In the genomic region with DNA sequence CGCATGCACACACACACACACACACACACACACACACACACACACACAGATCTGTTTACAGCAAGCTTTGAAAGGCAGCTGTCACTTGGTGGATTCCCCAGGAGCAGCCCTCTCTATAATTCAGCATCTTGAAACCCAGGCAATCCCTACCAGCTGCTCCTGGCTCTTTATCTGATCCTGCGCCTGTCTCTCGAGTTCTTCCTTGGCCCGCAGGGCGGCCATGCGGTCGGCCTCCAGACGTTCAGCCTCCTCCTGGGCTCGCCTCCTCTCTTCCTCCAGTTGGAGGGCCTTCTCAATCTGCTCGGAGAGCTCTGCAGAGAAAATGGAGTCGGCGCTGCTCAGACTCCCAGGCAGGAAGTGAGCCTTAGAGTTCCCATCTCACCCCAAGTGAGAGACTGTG, we compare ENCODE assay signal across 10 mouse cellular contexts. TPM values are rescaled to one million over a fixed set of nuclear protein-coding genes. Genes with fewer than 3 reads are reported as not detected.
DNase-seq lines count a peak whose midpoint lies in the region; ATAC-seq lines count a peak whose summit lies in the region.
"Had no signal": no experiment of that assay in that cellular context is flagged by ENCODE, and none has a peak within 500 bp of the region (broad histone marks: within the 10 kb centered on the region; RNA-seq: fewer than 3 reads in every experiment).

No protein-coding gene starts in this region.

- no peak for ATAC-seq in hindbrain, embryonic 13.5 days (ENCODE audit: low FRiP score)
- ATAC-seq in hindbrain, embryonic 16.5 days = no peak
- ATAC-seq in neural tube, embryonic 13.5 days (ENCODE audit: low read depth) = no peak
- ATAC-seq in forebrain, embryonic 12.5 days (ENCODE audit: low FRiP score) = no peak
- ATAC-seq in erythroblast, adult 5-6 weeks (replicated peaks; ENCODE audit: low FRiP score, poor library complexity, severe bottlenecking) = no peak

- DNase-seq in neural tube, embryonic 10.5 days (ENCODE audit: extremely low spot score, low spot score) = no peak
- DNase-seq in layer of hippocampus, adult 9-11 months = peak; percentile 42
- DNase-seq: heart, adult 2 months; kidney, adult 11 months; lung, adult 18-20 months had no signal

- peak overlapping the region; percentile 70 for H3K27ac ChIP-seq in hindbrain, embryonic 13.5 days
- H3K27ac ChIP-seq in hindbrain, embryonic 16.5 days (ENCODE audit: low read depth, low read length) = no peak overlapping the region
- H3K27ac ChIP-seq in neural tube, embryonic 13.5 days (replicated peaks) = peak overlapping the region; percentile 67; the same call in 1 of the 2 replicates
- H3K27ac ChIP-seq in forebrain, embryonic 12.5 days = peak overlapping the region; percentile 15
- H3K27ac ChIP-seq: heart, adult 2 months had no signal

- 80% methylated on average over 12 of the region's 12 CpGs for WGBS in hindbrain, embryonic 13.5 days
- WGBS in hindbrain, embryonic 16.5 days = 66% methylated on average over 12 of the region's 12 CpGs
- WGBS in neural tube, embryonic 13.5 days = 81% methylated on average over 11 of the region's 12 CpGs
- WGBS in forebrain, embryonic 12.5 days = 88% methylated on average over 12 of the region's 12 CpGs

- H3K4me3 ChIP-seq in hindbrain, embryonic 13.5 days = no peak overlapping the region
- H3K4me3 ChIP-seq in hindbrain, embryonic 16.5 days (ENCODE audit: low read length) = no peak overlapping the region
- no peak overlapping the region for H3K4me3 ChIP-seq in neural tube, embryonic 13.5 days
- H3K4me3 ChIP-seq in forebrain, embryonic 12.5 days (replicated peaks) = no peak overlapping the region
- H3K4me3 ChIP-seq: heart, adult 2 months had no signal

- no peaks in the 10 kb centered on the region for H3K9me3 ChIP-seq in hindbrain, embryonic 13.5 days
- no peaks in the 10 kb centered on the region for H3K9me3 ChIP-seq in hindbrain, embryonic 16.5 days (ENCODE audit: control insufficient read depth, low read length)
- no peaks in the 10 kb centered on the region for H3K9me3 ChIP-seq in neural tube, embryonic 13.5 days
- no peaks in the 10 kb centered on the region for H3K9me3 ChIP-seq in forebrain, embryonic 12.5 days

- H3K27me3 ChIP-seq in hindbrain, embryonic 13.5 days = no peaks in the 10 kb centered on the region
- no peaks in the 10 kb centered on the region for H3K27me3 ChIP-seq in hindbrain, embryonic 16.5 days (replicated peaks; ENCODE audit: control insufficient read depth, insufficient read depth, low read length)
- no peaks in the 10 kb centered on the region for H3K27me3 ChIP-seq in neural tube, embryonic 13.5 days
- H3K27me3 ChIP-seq in forebrain, embryonic 12.5 days = no peaks in the 10 kb centered on the region

- no peak overlapping the region for H3K9ac ChIP-seq in hindbrain, embryonic 13.5 days
- H3K9ac ChIP-seq in hindbrain, embryonic 16.5 days (ENCODE audit: low read depth, low read length) = no peak overlapping the region
- H3K9ac ChIP-seq in neural tube, embryonic 13.5 days = no peak overlapping the region
- no peak overlapping the region for H3K9ac ChIP-seq in forebrain, embryonic 12.5 days

- no peak overlapping the region for H3K4me2 ChIP-seq in hindbrain, embryonic 13.5 days
- H3K4me2 ChIP-seq in hindbrain, embryonic 16.5 days (ENCODE audit: low read length) = no peak overlapping the region
- H3K4me2 ChIP-seq in neural tube, embryonic 13.5 days = no peak overlapping the region
- H3K4me2 ChIP-seq in forebrain, embryonic 12.5 days = no peak overlapping the region

- peaks cover 73% of the 10 kb centered on the region for H3K4me1 ChIP-seq in hindbrain, embryonic 13.5 days (replicated peaks)
- peaks cover 18% of the 10 kb centered on the region for H3K4me1 ChIP-seq in hindbrain, embryonic 16.5 days (ENCODE audit: control insufficient read depth, insufficient read depth, low read depth, low read length)
- H3K4me1 ChIP-seq in neural tube, embryonic 13.5 days (replicated peaks) = peaks cover 70% of the 10 kb centered on the region
- peaks cover 72% of the 10 kb centered on the region for H3K4me1 ChIP-seq in forebrain, embryonic 12.5 days

- H3K36me3 ChIP-seq in hindbrain, embryonic 13.5 days = peaks cover 10% of the 10 kb centered on the region
- no peaks in the 10 kb centered on the region for H3K36me3 ChIP-seq in hindbrain, embryonic 16.5 days (ENCODE audit: control insufficient read depth, insufficient read depth, low read length)
- peaks cover 21% of the 10 kb centered on the region; the same call in 1 of the 2 replicates for H3K36me3 ChIP-seq in neural tube, embryonic 13.5 days
- H3K36me3 ChIP-seq in forebrain, embryonic 12.5 days (replicated peaks) = peaks cover 51% of the 10 kb centered on the region

RNA-seq across cellular contexts. Expression of gene Ezr, which starts 41.3 kb away (rescaled TPM):
- polyA plus RNA-seq in hindbrain, embryonic 13.5 days (2015; fragmentation: Nextera tagmentation; extraction: Ambion mirVana) = 53.9 and 94.4 TPM in 2 replicates
- polyA plus RNA-seq in hindbrain, embryonic 16.5 days (2015; fragmentation: Nextera tagmentation; extraction: Ambion mirVana) = 69.9 and 73.3 TPM in 2 replicates
- polyA plus RNA-seq in neural tube, embryonic 13.5 days (2015; fragmentation: Nextera tagmentation; extraction: Ambion mirVana) = 58.5 and 68.3 TPM in 2 replicates
- 115 and 122 TPM in 2 replicates for polyA plus RNA-seq in forebrain, embryonic 12.5 days (2016; fragmentation: Nextera tagmentation; extraction: Ambion mirVana)
- 9.4 and 23.2 TPM in 2 replicates for total RNA-seq in erythroblast, adult 5-6 weeks (2015; ENCODE audit: low replicate concordance)
- 64.2 and 120 TPM in 2 replicates for total RNA-seq in erythroblast, adult 5-6 weeks (2017; ENCODE audit: low replicate concordance)
